Mouse (Mus musculus) right cerebral cortex, adult 2 months (tissue): ENCODE data around the gene Dkk3.

ENCODE experiments used
- DNase-seq, 2 experiments: peaks; one replicate each; pipeline ENCODE4 v3.0.0; 2021 to 2022; ENCODE audit warnings: low spot score in 2 of 2

Dkk3 gene

GRCm38 (mm10) chr7:112074868-112075267 is 84.0 kb downstream of the Dkk3 start:
- DNase-seq: no peak
